Mouse (Mus musculus): ENCODE measurements at regions not wholly inside any gene's neighbourhood (a gene's known extent, or its start where the extent isn't known, plus 50 kb on each side); places are given as distances from the start of the nearest gene placed in this dataset.
"Not testable (repeated sequence)": the region's sequence is repeated elsewhere in the genome, so short reads cannot be mapped to it uniquely, and the experiment has no call there.

- 70% methylated on average over 1 of the region's 1 CpGs for WGBS
- H3K9ac ChIP-seq (replicated peaks; ENCODE audit: low read length); DNase-seq (ENCODE audit: low spot score); H3K27ac ChIP-seq (replicated peaks; ENCODE audit: low read depth, low read length); H3K4me2 ChIP-seq (ENCODE audit: low read depth, low read length); H3K36me3 ChIP-seq (replicated peaks; ENCODE audit: control insufficient read depth, insufficient read depth, low read depth, low read length); H3K27me3 ChIP-seq (ENCODE audit: control insufficient read depth, insufficient read depth, low read length); ATAC-seq (replicated peaks; ENCODE audit: insufficient number of reproducible peaks, low FRiP score, low TSS enrichment, low read depth); H3K9me3 ChIP-seq (replicated peaks; ENCODE audit: control insufficient read depth, low read length); H3K4me1 ChIP-seq (ENCODE audit: control insufficient read depth, insufficient read depth, low read length); H3K4me3 ChIP-seq (ENCODE audit: low read depth, low read length): not testable (repeated sequence)
Measured at GRCm38 (mm10) chr6:19855476-19855875, 989.4 kb downstream of the Ankrd7 start.

GRCm38 (mm10) chr6:19864101-19864500 lies 998.0 kb downstream of the Ankrd7 start:
- H3K9ac ChIP-seq (replicated peaks; ENCODE audit: low read length), result no peak overlapping the region

GRCm38 (mm10) chr6:19869697-19870096 lies 1003.6 kb downstream of the Ankrd7 start:
- Histone ChIP-seq H3K36me3 (replicated peaks; ENCODE audit: control insufficient read depth, insufficient read depth, low read depth, low read length) (no peaks in the 10 kb centered on the region), H3K9ac (replicated peaks; ENCODE audit: low read length) (no peak overlapping the region), H3K4me2 (ENCODE audit: low read depth, low read length) (no peak overlapping the region), H3K4me3 (ENCODE audit: low read depth, low read length) (no peak overlapping the region), H3K4me1 (ENCODE audit: control insufficient read depth, insufficient read depth, low read length) (no peaks in the 10 kb centered on the region), H3K9me3 (replicated peaks; ENCODE audit: control insufficient read depth, low read length) (no peaks in the 10 kb centered on the region), H3K27me3 (ENCODE audit: control insufficient read depth, insufficient read depth, low read length) (no peaks in the 10 kb centered on the region), H3K27ac (replicated peaks; ENCODE audit: low read depth, low read length) (no peak overlapping the region)
- WGBS, result 93% methylated on average over 1 of the region's 1 CpGs
- DNase-seq (ENCODE audit: low spot score), result no peak
- ATAC-seq (replicated peaks; ENCODE audit: insufficient number of reproducible peaks, low FRiP score, low TSS enrichment, low read depth), result no peak

More at GRCm38 (mm10) chr6:19864101-19864500, 998.0 kb downstream of the Ankrd7 start:
- Histone ChIP-seq H3K27ac (replicated peaks; ENCODE audit: low read depth, low read length) (no peak overlapping the region), H3K27me3 (ENCODE audit: control insufficient read depth, insufficient read depth, low read length) (no peaks in the 10 kb centered on the region), H3K4me2 (ENCODE audit: low read depth, low read length) (no peak overlapping the region), H3K4me1 (ENCODE audit: control insufficient read depth, insufficient read depth, low read length) (no peaks in the 10 kb centered on the region), H3K4me3 (ENCODE audit: low read depth, low read length) (no peak overlapping the region), H3K36me3 (replicated peaks; ENCODE audit: control insufficient read depth, insufficient read depth, low read depth, low read length) (no peaks in the 10 kb centered on the region), H3K9me3 (replicated peaks; ENCODE audit: control insufficient read depth, low read length) (no peaks in the 10 kb centered on the region)
- DNase-seq (ENCODE audit: low spot score) (no peak), ATAC-seq (replicated peaks; ENCODE audit: insufficient number of reproducible peaks, low FRiP score, low TSS enrichment, low read depth) (no peak)
- 88% methylated on average over 2 of the region's 2 CpGs for WGBS

GRCm38 (mm10) chr6:19911181-19911580 lies 1045.1 kb downstream of the Ankrd7 start:
- H3K36me3 ChIP-seq (replicated peaks; ENCODE audit: control insufficient read depth, insufficient read depth, low read depth, low read length), result no peaks in the 10 kb centered on the region
- no peaks in the 10 kb centered on the region for H3K4me1 ChIP-seq (ENCODE audit: control insufficient read depth, insufficient read depth, low read length)
- H3K27ac ChIP-seq (replicated peaks; ENCODE audit: low read depth, low read length), result no peak overlapping the region
- ATAC-seq (replicated peaks; ENCODE audit: insufficient number of reproducible peaks, low FRiP score, low TSS enrichment, low read depth) (no peak), DNase-seq (ENCODE audit: low spot score) (no peak)
- H3K27me3 ChIP-seq (ENCODE audit: control insufficient read depth, insufficient read depth, low read length), result no peaks in the 10 kb centered on the region
- H3K9me3 ChIP-seq (replicated peaks; ENCODE audit: control insufficient read depth, low read length), result no peaks in the 10 kb centered on the region
- no peak overlapping the region for H3K9ac ChIP-seq (replicated peaks; ENCODE audit: low read length)
- WGBS, result 87% methylated on average over 1 of the region's 1 CpGs
- no peak overlapping the region for H3K4me2 ChIP-seq (ENCODE audit: low read depth, low read length)
- no peak overlapping the region for H3K4me3 ChIP-seq (ENCODE audit: low read depth, low read length)

GRCm38 (mm10) chr6:19941784-19942183 lies 1075.7 kb downstream of the Ankrd7 start:
- DNase-seq (ENCODE audit: low spot score); ATAC-seq (replicated peaks; ENCODE audit: insufficient number of reproducible peaks, low FRiP score, low TSS enrichment, low read depth); H3K4me2 ChIP-seq (ENCODE audit: low read depth, low read length); H3K27me3 ChIP-seq (ENCODE audit: control insufficient read depth, insufficient read depth, low read length); H3K27ac ChIP-seq (replicated peaks; ENCODE audit: low read depth, low read length); H3K4me1 ChIP-seq (ENCODE audit: control insufficient read depth, insufficient read depth, low read length); H3K4me3 ChIP-seq (ENCODE audit: low read depth, low read length); H3K9ac ChIP-seq (replicated peaks; ENCODE audit: low read length); H3K36me3 ChIP-seq (replicated peaks; ENCODE audit: control insufficient read depth, insufficient read depth, low read depth, low read length); H3K9me3 ChIP-seq (replicated peaks; ENCODE audit: control insufficient read depth, low read length): not testable (repeated sequence)
- 86% methylated on average over 4 of the region's 4 CpGs for WGBS

GRCm38 (mm10) chr6:19944334-19944733 lies 1078.2 kb downstream of the Ankrd7 start:
- Histone ChIP-seq H3K4me1 (ENCODE audit: control insufficient read depth, insufficient read depth, low read length) (no peaks in the 10 kb centered on the region), H3K36me3 (replicated peaks; ENCODE audit: control insufficient read depth, insufficient read depth, low read depth, low read length) (no peaks in the 10 kb centered on the region), H3K27me3 (ENCODE audit: control insufficient read depth, insufficient read depth, low read length) (no peaks in the 10 kb centered on the region), H3K27ac (replicated peaks; ENCODE audit: low read depth, low read length) (no peak overlapping the region), H3K9ac (replicated peaks; ENCODE audit: low read length) (no peak overlapping the region), H3K4me2 (ENCODE audit: low read depth, low read length) (no peak overlapping the region), H3K4me3 (ENCODE audit: low read depth, low read length) (no peak overlapping the region), H3K9me3 (replicated peaks; ENCODE audit: control insufficient read depth, low read length) (no peaks in the 10 kb centered on the region)
- ATAC-seq (replicated peaks; ENCODE audit: insufficient number of reproducible peaks, low FRiP score, low TSS enrichment, low read depth), result no peak
- DNase-seq (ENCODE audit: low spot score), result no peak

GRCm38 (mm10) chr6:19945693-19946092 lies 1079.6 kb downstream of the Ankrd7 start:
- no peak overlapping the region for H3K4me2 ChIP-seq (ENCODE audit: low read depth, low read length)
- ATAC-seq (replicated peaks; ENCODE audit: insufficient number of reproducible peaks, low FRiP score, low TSS enrichment, low read depth), result no peak
- WGBS, result 81% methylated on average over 4 of the region's 4 CpGs
- H3K4me3 ChIP-seq (ENCODE audit: low read depth, low read length), result no peak overlapping the region
- no peaks in the 10 kb centered on the region for H3K36me3 ChIP-seq (replicated peaks; ENCODE audit: control insufficient read depth, insufficient read depth, low read depth, low read length)
- H3K27ac ChIP-seq (replicated peaks; ENCODE audit: low read depth, low read length), result no peak overlapping the region
- no peak for DNase-seq (ENCODE audit: low spot score)
- no peak overlapping the region for H3K9ac ChIP-seq (replicated peaks; ENCODE audit: low read length)
- H3K27me3 ChIP-seq (ENCODE audit: control insufficient read depth, insufficient read depth, low read length), result no peaks in the 10 kb centered on the region
- no peaks in the 10 kb centered on the region for H3K9me3 ChIP-seq (replicated peaks; ENCODE audit: control insufficient read depth, low read length)
- H3K4me1 ChIP-seq (ENCODE audit: control insufficient read depth, insufficient read depth, low read length), result no peaks in the 10 kb centered on the region

- no peak for DNase-seq (ENCODE audit: low spot score)
- ATAC-seq (replicated peaks; ENCODE audit: insufficient number of reproducible peaks, low FRiP score, low TSS enrichment, low read depth), result no peak
- Histone ChIP-seq H3K36me3 (replicated peaks; ENCODE audit: control insufficient read depth, insufficient read depth, low read depth, low read length) (no peaks in the 10 kb centered on the region), H3K27ac (replicated peaks; ENCODE audit: low read depth, low read length) (no peak overlapping the region), H3K9me3 (replicated peaks; ENCODE audit: control insufficient read depth, low read length) (no peaks in the 10 kb centered on the region), H3K4me2 (ENCODE audit: low read depth, low read length) (no peak overlapping the region), H3K4me1 (ENCODE audit: control insufficient read depth, insufficient read depth, low read length) (no peaks in the 10 kb centered on the region), H3K27me3 (ENCODE audit: control insufficient read depth, insufficient read depth, low read length) (no peaks in the 10 kb centered on the region), H3K9ac (replicated peaks; ENCODE audit: low read length) (no peak overlapping the region), H3K4me3 (ENCODE audit: low read depth, low read length) (no peak overlapping the region)
- 29% methylated on average over 1 of the region's 1 CpGs for WGBS
Measured at GRCm38 (mm10) chr6:19975898-19976297, 1109.8 kb downstream of the Ankrd7 start.
